Mouse (Mus musculus): ENCODE data around the gene Dock9.

GRCm38 (mm10) chr14:121660167-121660894 lies 137.3 kb downstream of the Dock9 start:
- TF ChIP-seq CTCF (IDR thresholded peaks at IDR 0.05; ENCODE audit: low read depth, low read length) (no peak), POLR2A (IDR thresholded peaks at IDR 0.05; ENCODE audit: borderline replicate concordance, low read depth, low read length) (no peak)
